Comparison of ENCODE assay signal across 13 mouse cellular contexts in the genomic region with DNA sequence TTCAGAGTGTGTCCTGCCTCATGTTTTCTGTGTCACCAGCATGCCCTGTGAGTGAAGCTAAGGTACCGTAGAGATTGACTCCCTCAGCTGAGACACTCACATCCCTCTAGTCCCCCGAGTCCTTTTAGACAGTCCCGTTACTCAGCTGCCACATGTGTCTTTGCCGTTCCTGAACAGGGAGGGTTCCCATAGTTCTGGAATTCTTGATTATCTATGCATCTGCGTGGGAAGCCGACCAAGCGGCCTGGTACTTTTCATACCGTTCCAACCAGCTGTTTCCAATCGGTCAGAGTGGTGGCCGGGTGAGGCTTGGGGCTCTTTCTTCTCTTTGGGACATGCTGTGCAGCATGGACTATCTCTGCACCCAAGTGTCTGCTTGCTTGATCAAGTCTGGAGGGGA.
DNase-seq lines count a peak whose midpoint lies in the region; ATAC-seq and TF ChIP-seq lines count a peak whose summit lies in the region.
"Had no signal": no experiment of that assay in that cellular context is flagged by ENCODE, and none has a peak within 500 bp of the region (broad histone marks: within the 10 kb centered on the region; RNA-seq: fewer than 3 reads in every experiment).

No protein-coding gene starts in this region.

- 67% methylated on average over 10 of the region's 10 CpGs for WGBS in kidney, embryonic 15.5 days
- 15% methylated on average over 10 of the region's 10 CpGs for WGBS in embryonic facial prominence, embryonic 13.5 days
- 46% methylated on average over 10 of the region's 10 CpGs for WGBS in cerebellum, adult 2 months

- no peaks in the 10 kb centered on the region for H3K9me3 ChIP-seq in kidney, embryonic 15.5 days (replicated peaks)
- H3K9me3 ChIP-seq in embryonic facial prominence, embryonic 13.5 days, result no peaks in the 10 kb centered on the region
- H3K9me3 ChIP-seq: midbrain, embryonic 12.5 days had no signal

- TF ChIP-seq CTCF in gastrocnemius, adult 2 months (IDR thresholded peaks at IDR 0.05), result no peak
- no peak for TF ChIP-seq CTCF in cerebellum, adult 2 months (IDR thresholded peaks at IDR 0.05; ENCODE audit: borderline replicate concordance, insufficient read depth, low read depth, low read length)

- intact Hi-C loops in gastrocnemius, postnatal 14 days (cut with DNase I; ENCODE audit: low total_unique reads), result no loop called here
- intact Hi-C loops in gastrocnemius, adult 2 months (cut with DNase I), result no loop called here

- H3K27me3 ChIP-seq in kidney, embryonic 15.5 days, result no peaks in the 10 kb centered on the region
- H3K27me3 ChIP-seq in embryonic facial prominence, embryonic 13.5 days, result no peaks in the 10 kb centered on the region
- H3K27me3 ChIP-seq in cerebellum, adult 2 months (ENCODE audit: control insufficient read depth, insufficient read depth, low read length), result no peaks in the 10 kb centered on the region
- H3K27me3 ChIP-seq: midbrain, embryonic 12.5 days had no signal

- no peak; the same call in 1 of the 2 replicates for ATAC-seq in kidney, embryonic 15.5 days (replicated peaks; ENCODE audit: low FRiP score)
- peak; percentile 22; the same call in 1 of the 2 replicates for ATAC-seq in embryonic facial prominence, embryonic 13.5 days (ENCODE audit: insufficient number of reproducible peaks, insufficient read depth, low FRiP score, low TSS enrichment, low read depth)

- H3K4me1 ChIP-seq in kidney, embryonic 15.5 days, result peaks cover 25% of the 10 kb centered on the region
- H3K4me1 ChIP-seq in embryonic facial prominence, embryonic 13.5 days, result peaks cover 45% of the 10 kb centered on the region
- no peaks in the 10 kb centered on the region for H3K4me1 ChIP-seq in cerebellum, adult 2 months (ENCODE audit: control insufficient read depth, insufficient read depth, low read length)

- H3K4me2 ChIP-seq in kidney, embryonic 15.5 days, result no peak overlapping the region
- H3K4me2 ChIP-seq in embryonic facial prominence, embryonic 13.5 days, result peak overlapping the region; percentile 28; the same call in 1 of the 2 replicates
- H3K4me2 ChIP-seq: midbrain, embryonic 12.5 days had no signal

- no peak overlapping the region for H3K27ac ChIP-seq in gastrocnemius, adult 2 months
- 0 out of 2 replicates have a peak overlapping the region, but pooled peaks have one; percentile 30 for H3K27ac ChIP-seq in kidney, embryonic 15.5 days
- peak overlapping the region; percentile 87 for H3K27ac ChIP-seq in embryonic facial prominence, embryonic 13.5 days
- no peak overlapping the region for H3K27ac ChIP-seq in cerebellum, adult 2 months (ENCODE audit: insufficient read depth, low read length)
- H3K27ac ChIP-seq: midbrain, embryonic 12.5 days had no signal

- H3K36me3 ChIP-seq in kidney, embryonic 15.5 days, result no peaks in the 10 kb centered on the region
- no peaks in the 10 kb centered on the region for H3K36me3 ChIP-seq in embryonic facial prominence, embryonic 13.5 days
- H3K36me3 ChIP-seq: midbrain, embryonic 12.5 days had no signal

- H3K4me3 ChIP-seq in gastrocnemius, adult 2 months, result no peak overlapping the region
- H3K4me3 ChIP-seq in kidney, embryonic 15.5 days (replicated peaks), result no peak overlapping the region
- H3K4me3 ChIP-seq in embryonic facial prominence, embryonic 13.5 days, result no peak overlapping the region
- no peak overlapping the region for H3K4me3 ChIP-seq in cerebellum, adult 2 months (replicated peaks; ENCODE audit: insufficient read depth, low read depth, low read length)
- H3K4me3 ChIP-seq: midbrain, embryonic 12.5 days had no signal

- no peak for TF ChIP-seq POLR2A in cerebellum, adult 2 months (IDR thresholded peaks at IDR 0.05; ENCODE audit: borderline replicate concordance, insufficient read depth, low read length)

- no peak overlapping the region for H3K9ac ChIP-seq in kidney, embryonic 15.5 days
- no peak overlapping the region for H3K9ac ChIP-seq in embryonic facial prominence, embryonic 13.5 days
- H3K9ac ChIP-seq: midbrain, embryonic 12.5 days had no signal

- DNase-seq in gastrocnemius, postnatal 14 days, result peak; percentile 34
- DNase-seq in gastrocnemius, adult 2 months, result no peak
- no peak for DNase-seq in kidney, postnatal 14 days
- peak; percentile 64 for DNase-seq in mesoderm, embryonic 11.5 days (ENCODE audit: low read depth, low spot score)
- no peak for DNase-seq in cerebellum, adult 11 months
- DNase-seq in cerebellum, adult 2 months, result no peak
- DNase-seq: cerebellum, adult 8-10 months; layer of hippocampus, postnatal 36 days; lung, adult 2 months; thymus, postnatal 36 days had no signal

Comparison
In these comparisons a context has a peak if more than half of its experiments do, and no peak if none do; other contexts are left out.
1. DNase-seq: peak in gastrocnemius, postnatal 14 days (single experiment) and mesoderm, embryonic 11.5 days (single experiment); none in gastrocnemius, adult 2 months (single experiment), kidney, postnatal 14 days (single experiment), cerebellum, adult 11 months (single experiment) and cerebellum, adult 2 months (0 of 2).
2. H3K27ac ChIP-seq: peak in kidney, embryonic 15.5 days (single experiment) and embryonic facial prominence, embryonic 13.5 days (single experiment); none in gastrocnemius, adult 2 months (single experiment) and cerebellum, adult 2 months (single experiment).